Mouse (Mus musculus): Measurements from ENCODE around the gene Stc2.

Stc2 gene

DNA sequence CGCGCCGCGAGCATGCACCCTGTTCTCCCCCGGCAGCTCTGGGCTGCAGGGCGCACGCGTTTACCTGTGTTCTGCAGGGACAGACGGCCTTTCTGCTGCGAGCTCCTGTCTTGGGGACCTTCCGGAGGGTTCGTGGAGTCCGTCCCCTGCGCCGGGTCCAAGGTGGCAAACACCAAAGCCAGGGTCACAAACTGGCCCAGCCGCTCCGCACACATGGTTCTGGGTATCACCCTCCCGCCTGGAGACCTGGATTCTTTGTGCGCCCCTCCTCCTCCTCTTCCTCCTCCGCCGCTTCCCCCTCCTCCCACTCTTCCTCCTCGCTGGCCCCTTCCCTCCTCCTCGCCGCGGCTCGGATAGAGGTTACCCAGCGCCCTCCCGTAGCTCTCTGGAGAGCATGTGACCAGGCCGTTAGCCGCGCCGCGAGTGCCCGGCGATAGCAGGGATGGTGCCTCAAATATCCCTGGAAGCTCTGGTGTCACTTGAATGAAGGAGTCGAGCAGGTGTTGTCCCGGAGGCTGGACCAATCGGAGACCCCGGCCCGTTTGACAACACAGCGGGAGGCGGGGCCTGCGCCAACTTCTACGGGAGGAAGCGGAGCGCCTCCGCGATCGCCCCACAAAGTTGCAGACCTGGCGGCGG, at the start of gene Stc2:
Gene Stc2 (minus strand): TSS at position 427 of the 639 bp plus-strand sequence.
- DNase-seq (ENCODE audit: low read depth, low spot score): peak; percentile 92

DNA sequence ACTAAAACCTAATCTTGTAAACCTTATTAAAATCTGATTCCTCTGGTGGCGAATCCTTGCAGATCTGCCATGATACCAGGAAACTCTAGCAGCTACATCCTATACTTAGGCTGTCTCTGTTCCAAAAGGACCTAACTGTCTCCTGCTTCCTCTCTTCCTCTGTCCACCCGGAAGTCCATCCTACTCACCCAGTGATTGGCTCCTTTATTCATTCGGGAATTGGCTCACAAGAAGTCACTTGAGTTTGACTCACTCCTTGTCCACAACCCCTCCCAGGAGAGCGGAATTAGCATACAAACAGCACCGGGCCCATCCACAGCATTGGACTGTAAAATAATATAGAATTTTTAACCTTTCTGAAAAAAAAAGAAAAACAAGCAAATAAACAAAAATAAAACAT, 47.2 kb upstream of the Stc2 start:
- no peak for DNase-seq (ENCODE audit: low read depth, low spot score)

DNA sequence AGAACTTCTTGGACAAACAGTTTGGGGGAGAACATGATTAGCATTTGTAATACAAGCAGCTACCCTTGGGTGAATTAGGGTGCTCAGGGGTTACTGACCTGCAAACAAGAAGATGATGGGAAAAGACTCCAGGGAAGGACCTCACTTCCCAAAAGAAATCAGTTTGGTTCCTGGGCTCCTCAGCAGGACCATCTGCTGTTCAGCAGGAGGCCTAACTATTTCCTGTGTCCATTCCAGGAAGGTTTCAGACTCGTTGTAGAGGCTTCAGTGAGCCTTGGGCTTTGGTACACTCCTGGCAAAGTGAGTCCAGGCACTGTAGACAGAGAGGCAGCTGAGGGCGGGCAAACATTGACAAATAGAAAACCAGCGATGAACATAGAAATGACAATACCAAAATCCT, 42.5 kb upstream of the Stc2 start:
- DNase-seq (ENCODE audit: low read depth, low spot score): no peak

DNA sequence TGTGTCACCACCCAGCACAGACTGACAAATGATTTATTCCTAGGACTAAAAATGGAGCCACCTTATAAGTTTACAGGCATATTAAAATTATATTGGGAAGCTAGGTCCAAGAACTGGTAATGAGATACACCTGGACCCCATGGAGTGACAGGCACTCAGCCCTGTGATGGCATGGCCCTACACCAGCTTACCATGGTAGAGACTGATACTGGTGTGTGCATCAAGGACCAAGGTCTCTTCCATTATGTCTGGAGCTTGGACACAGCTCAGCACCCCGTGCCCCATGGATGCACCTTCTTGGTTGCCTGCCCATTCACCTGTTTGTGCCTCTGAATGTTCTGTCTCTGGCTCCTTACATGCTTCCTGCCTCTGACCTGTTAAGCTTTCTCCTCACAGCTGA, 36.9 kb upstream of the Stc2 start:
- no peak for DNase-seq (ENCODE audit: low read depth, low spot score)

DNA sequence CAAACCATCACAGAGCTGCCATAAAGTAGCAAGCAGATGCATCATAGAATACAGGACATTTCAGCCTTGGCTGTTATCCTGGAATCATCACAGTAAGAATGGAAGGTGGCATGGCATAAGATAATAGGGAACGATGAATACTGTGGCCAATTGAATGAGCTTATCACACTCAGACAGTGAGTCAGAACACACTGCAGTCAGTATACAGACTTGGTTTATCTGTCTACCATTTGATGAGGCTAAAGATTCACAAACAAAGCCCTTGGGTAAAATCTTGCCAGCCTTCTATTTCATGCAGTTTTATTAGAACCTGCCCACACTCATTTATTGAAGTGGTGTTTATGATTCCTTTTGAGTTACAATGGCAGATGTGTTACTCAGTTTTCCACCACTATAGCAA, 33.2 kb upstream of the Stc2 start:
- no peak for DNase-seq (ENCODE audit: low read depth, low spot score)

DNA sequence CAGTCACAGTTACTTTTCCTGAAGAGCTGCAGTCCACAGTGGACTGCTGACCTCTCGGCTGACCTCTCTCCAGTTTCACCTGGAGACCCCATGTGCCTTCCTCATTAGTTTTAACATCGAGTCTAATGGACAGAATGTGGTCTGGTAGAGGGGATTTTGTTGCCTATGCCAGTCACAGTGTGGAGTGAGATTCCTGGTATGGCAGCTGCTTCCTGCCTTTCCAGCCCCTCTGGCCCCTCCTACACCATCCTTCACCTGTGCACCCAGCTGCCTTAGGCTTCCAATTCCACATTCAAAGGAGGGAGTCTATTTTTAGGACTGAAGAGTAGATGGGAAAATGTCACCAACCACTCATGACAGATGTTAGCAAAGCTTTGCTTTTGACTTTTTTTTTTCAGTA, 28.7 kb upstream of the Stc2 start:
- no peak for DNase-seq (ENCODE audit: low read depth, low spot score)

DNA sequence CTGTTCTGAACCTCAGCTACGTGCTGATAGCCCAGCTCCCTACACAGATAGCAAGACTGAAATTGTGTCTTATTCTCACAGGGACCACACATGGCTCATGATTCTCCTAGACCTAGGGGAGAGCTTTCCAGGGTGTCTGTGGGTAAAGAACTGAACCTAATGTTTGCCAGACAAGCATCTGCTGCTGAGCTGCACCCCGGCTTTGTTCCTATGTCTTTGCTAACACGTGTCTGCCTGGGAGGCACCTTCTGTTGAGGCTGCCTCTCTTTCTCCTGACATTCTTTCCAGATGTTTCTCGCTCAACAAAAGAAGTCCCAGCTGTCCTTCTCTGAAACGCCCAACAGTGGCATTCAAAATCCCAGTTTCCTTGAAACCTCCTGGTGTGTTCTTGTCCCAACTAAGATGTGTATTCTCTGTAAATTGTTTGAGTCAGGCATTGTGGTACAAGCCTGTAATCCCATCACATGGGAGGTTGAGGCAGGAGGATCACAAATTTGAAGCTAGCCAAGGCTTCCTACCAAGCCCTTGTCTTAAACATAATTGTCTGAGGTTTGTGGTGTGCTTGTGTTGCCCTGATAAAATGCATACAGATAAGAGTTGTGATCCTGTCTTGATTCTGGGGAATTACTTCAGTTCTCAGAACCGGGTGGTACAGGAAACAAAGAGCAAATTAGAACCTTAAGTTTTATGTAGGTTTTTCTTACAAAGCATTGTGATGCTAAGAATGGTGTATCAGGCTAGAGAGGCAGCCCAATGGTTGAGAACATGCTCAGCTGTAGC, 27.0 kb upstream of the Stc2 start:
- DNase-seq (ENCODE audit: low read depth, low spot score): peak; percentile 88

DNA sequence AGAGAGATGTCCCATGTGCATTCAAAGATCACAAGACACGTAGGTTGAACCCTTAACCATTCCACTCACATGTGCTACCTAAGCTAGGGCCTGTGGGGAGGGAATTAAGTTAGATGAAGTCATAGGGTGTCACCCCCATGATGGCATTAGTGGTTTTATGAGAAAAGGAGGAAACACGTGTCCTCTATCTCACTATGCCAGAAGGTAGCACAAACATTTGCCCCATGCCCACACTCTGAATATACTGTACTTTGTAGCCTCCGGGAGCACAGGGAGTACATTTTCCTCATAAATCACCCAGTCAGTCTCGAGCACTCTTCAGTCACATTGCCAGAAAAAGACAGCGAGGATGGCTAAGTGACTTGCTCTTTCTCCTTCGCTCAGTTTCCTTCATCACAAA, 24.2 kb upstream of the Stc2 start:
- no peak for DNase-seq (ENCODE audit: low read depth, low spot score)

DNA sequence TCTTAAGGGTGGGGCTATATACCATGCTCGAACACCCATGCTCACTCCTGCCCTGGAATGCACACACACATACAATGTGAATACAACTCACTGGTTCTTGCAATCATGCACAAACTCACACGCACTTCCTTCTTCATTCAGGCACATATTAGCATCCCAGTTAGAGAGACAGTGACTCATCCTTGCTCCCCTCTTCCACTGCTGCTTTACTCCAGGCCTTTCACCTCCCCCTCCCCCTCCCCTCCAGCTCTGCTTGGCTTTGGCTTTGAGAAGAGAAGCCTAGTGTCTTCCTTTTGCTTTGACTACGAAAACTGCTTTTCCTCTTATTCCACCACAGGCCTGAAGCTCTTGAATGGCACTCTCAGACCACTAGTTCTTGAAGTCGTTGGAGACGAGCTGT, 22.5 kb upstream of the Stc2 start:
- DNase-seq (ENCODE audit: low read depth, low spot score): no peak

DNA sequence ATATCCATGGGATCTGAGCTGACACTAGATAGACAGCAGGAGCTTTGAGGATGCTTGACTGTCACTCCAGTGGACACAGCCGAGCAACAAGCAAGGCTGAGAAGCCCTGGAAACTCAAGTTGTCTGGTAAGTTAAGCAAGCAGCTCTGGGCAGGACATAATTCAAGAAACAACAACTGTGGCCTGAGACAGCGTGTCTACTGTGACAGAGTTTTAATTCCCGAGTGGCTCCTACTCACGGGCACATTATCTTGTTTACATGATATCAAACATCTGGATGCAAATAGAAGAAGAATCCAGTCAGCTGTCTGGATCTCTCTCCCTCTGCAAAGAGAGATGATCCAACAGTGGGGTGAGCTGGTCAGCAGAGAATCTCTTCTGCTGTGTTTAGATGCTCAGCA, 19.0 kb upstream of the Stc2 start:
- no peak for DNase-seq (ENCODE audit: low read depth, low spot score)

DNA sequence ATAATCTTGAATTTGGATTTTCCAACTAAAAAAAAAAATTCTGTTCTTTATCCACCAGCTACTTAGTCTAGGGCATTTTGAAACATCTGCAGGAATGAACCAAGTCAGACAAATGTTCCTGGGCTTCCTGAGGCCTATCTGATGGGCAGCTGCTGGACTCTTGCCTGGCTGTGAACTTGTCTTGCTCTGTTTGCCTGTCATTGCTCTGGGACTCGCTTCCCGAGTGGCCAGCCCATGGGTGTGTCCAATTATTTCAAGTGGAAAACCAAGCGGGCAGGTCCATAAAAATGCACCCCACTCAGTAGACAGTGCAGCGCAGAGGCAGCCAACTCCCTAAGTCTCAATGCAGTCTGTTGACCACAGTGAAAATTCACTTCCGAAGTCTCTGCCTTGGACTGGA, 17.7 kb upstream of the Stc2 start:
- DNase-seq (ENCODE audit: low read depth, low spot score): no peak

DNA sequence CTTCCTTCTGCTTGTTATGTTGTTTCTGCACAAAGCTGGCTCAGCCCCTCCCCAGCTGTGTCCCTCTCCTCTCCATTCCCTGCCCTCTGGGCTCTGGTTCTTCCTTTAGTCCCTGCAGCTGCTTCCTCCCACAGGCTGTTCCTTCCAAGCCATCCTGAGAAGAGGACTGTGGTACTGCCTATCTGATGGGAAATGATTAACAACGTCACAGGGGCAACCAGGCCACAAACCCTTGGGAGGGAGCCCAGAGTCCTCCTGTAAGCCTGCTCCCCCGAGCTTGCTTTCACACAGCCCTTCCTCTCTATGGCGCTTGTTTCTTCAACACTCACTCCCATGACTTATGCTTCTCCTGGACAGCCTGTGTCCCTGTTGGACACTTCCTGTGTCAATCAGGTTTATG, 16.7 kb upstream of the Stc2 start:
- no peak for DNase-seq (ENCODE audit: low read depth, low spot score)

DNA sequence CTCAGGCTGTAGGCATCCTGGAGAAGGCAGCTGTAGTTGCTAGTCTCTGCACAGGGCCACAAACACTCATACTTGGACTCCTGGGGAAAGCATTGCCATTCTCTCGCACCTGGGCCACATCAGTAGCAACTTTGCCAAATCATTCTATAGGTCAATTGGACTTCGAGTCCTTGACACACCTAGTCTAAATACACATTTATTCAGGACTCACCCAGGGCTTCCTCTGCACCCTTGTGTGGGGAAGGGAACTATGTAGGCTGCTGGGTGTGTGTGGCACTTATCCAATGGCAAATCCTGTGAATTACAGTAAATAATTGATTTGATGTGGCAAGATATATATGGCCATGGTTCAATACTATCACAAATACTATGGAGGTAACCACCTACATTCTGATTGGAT, 14.1 kb upstream of the Stc2 start:
- DNase-seq (ENCODE audit: low read depth, low spot score): no peak

DNA sequence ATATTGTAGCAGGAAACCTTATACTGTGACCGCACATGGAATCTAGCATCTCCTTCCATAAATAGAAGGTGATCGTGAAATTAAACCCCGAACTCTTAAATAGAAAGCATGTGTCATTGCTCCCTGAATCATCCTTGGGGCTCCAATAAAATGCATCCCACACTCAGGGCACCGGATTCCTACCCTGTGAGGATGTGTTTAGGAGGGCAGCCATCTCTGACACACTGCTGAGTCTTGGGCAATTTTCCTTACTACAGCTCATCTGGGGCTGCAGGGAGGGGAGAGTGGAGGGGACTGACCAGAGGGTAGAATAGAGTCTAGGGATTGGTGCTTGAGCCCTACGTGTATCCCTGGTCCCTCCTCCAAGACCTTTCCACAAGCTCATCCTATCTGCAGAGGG, 12.3 kb upstream of the Stc2 start:
- no peak for DNase-seq (ENCODE audit: low read depth, low spot score)

DNA sequence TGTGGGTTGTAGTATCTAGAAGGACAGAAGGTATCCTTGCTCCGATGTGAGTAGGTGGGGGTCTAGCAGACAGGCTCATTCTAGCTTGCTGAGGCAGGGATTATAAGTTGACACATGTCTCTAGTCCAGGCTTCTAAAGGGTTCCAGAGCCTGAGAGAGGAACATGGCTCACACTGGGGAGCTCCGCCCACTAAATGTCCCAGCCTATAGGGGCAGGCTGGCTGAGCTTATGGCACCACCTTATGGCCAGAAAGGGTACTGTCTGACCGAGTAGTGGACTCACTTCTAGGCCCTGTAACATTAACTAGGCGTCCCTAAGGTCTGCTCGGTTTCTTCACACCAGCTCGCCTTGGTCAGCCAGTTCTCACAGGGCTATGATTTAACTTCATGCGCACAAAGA, 3.6 kb upstream of the Stc2 start:
- peak; percentile 84 for DNase-seq (ENCODE audit: low read depth, low spot score)

DNA sequence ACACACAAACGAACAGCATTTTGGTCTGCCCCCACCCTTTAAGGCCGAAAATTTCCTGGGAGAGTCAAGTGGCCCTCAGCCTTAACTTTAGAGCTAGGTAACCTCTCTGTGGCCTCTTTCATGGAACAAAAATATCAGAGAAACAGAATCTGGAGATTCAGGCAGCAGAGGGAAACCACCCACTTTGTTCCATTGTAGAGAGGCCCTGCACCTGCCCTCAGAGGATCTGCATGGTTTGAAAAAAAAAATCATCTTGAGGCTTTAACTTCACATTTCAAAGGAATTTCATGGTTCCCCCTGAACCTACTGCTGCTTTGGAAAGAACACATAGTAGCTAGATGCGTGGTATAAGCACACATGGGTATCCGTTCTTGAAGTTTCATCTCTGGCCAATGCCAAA, 2.3 kb upstream of the Stc2 start:
- no peak for DNase-seq (ENCODE audit: low read depth, low spot score)

DNA sequence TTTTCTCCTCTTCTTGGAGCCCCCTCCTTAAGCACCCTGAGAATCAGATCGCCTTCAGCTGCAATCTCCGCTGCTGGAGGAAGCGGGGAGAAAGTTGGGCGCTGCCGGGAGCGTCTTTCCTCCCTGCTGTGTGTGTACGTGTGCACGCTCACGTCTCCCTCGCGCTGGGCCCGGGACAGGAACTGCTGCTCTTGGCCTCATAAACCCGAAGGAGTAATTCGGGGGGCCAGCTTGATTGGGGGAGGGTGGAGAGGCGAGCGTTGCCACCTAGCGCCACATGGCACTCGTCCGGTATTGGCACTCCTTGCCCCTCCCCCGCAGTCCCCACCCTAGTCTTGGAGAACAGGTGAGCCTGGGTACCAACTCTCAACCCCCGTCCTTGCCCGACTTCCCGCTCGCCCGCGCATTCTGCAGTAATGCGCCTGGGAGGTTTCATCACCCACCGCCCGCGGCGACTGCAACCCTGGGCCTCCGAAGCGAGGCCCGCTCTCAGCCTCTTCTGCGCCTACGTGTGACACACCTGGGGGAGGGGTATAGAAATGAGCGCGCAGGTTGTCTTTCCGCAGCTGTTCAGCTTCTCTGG, 1.5 kb upstream of the Stc2 start:
- no peak for DNase-seq (ENCODE audit: low read depth, low spot score)

DNA sequence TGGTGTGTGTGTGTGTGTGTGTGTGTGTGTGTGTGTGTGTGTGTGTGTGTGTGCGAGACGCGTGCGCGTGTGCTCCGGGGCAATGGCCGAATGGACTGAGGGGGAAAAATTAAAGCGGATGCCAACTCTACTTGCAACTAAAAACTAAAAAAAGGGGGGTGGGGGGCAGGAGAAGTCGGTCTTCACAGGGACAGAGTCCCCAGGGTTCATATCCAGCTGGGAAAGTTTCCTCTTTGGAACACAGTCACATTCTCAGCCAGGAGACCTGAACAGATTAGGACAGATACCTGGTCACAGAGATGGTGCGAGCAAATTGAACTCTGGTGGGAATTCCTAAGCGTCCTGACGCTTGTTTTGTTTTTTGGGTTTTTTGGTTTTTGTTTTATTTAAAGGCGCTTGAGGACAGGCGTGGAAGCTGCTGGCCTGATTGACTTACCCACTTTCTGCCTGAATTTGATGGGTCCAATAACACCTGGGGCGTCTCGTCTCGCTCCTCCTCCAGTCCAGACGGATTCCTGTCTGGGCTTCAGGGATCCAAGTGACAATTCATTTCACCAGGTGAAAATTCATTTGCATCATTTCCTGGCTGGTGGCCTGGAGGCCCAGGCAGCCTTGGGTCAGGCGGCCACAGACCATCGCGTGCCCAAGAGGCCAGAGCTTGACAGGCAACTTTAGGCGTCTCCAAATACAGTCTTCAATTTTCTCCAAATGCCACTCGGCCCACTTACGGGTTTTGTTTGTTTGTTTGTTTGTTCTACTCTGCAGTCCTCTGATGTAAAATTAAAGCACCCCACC, 759 bp upstream of the Stc2 start:
- no peak for DNase-seq (ENCODE audit: low read depth, low spot score)

DNA sequence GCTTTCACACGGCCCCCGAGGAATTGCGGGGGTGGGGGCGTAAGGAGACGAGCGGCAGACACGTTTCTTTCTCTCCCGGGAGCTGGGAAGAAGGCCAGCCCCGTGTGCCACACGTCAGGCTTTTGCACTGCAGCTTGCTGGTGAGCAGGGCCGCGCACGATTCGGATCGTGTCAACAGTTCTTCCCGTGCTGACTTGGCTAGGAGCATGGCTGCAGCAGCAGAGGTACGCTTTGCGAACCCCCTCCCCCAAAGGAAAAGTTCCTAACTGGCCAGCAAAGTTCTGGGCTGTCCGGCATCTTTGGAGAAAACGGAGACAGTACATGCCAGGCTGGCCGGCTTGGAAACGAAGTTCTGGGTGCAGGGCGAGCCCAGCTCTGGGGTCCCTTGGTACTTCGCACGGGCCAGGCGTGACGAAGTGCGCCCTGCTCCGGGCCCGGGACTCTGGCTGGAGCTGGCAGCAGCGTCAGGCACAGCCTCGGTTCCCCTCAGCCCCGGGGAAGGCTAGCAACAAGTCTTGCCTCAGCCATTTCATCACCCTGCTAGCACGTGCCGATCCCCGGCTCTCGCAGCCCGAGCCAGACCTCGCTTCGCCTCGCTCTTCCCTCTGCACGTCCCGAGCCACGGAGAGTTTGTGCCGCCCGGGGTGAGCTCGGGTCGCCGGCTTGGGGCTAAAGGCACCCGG, 768 bp downstream of the Stc2 start:
- DNase-seq (ENCODE audit: low read depth, low spot score): peak; percentile 76

DNA sequence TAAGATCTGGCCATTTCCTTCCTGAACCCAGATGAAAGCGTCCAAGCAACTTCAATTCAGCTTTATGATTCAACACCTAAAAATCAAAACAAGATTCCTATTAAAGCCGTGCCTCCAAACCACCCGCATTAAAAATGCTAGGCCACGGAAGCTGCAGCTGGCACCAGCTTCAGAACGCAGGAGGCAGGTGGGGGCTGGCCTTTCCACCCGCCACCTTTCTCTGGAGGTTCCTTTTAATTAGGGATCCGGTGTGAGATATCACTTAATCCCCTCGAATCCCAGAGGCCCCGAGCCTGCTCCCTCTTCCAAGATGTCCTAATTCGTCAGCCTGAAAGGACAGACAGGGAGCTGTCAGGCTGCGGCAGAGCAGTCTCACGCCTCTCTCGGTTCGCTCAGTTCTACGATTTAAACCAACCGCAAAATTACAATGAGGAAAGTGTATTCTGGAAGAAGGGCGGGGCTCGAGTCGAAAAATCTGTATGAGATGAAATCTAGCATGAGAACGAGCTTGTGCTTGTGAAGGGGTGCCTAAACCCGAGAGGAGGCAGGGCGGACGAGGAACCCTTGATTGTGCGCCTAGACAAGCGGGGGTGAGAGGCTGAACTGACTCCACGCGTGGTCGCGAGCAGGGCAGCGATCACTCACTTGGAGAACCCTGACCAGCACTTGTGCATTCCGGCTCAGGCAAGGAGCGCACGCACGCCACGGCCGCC, 1.5 kb downstream of the Stc2 start:
- DNase-seq (ENCODE audit: low read depth, low spot score): no peak

DNA sequence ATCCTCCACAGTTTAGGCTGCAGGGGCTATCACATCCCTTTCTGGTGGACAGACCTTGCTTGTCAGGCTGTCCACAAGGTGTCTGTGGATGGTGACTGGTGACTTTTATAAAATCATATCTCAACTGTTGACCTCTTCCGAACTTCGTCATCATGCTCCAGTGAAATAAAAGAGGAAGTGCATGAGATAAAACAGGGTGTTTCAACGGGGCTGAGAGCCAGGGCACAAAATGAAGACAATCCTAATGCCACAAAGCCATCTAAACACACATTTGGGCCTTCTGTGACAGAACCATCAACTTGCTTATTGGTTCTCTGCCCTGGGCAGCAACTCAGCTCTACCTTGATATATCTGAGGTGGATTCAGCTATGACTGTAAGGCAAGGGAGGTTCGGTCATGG, 3.0 kb downstream of the Stc2 start:
- DNase-seq (ENCODE audit: low read depth, low spot score): no peak

All from R1 (cell line).